Mouse (Mus musculus) embryonic fibroblast, embryonic 13.5 days (primary cell): ENCODE results near the gene Ptprd. TPM values are rescaled to one million over a fixed set of nuclear protein-coding genes. Genes with fewer than 3 reads are reported as not detected.

Experiments used
- H3K27ac ChIP-seq: 2 replicates; pipeline ENCODE4 v1.5.1; 2012; ENCODE audit warnings: low read length, control low read depth, inconsistent platforms; ENCODE audit not compliant: insufficient read depth
- H3K4me1 ChIP-seq: 2 replicates; pipeline ENCODE4 v1.6.1; 2011; ENCODE audit warnings: low read length; ENCODE audit not compliant: control insufficient read depth, insufficient read depth
- H3K4me3 ChIP-seq: 2 replicates; pipeline ENCODE4 v1.5.1; 2011; ENCODE audit warnings: mild to moderate bottlenecking, control low read depth, low read length; ENCODE audit not compliant: insufficient read depth
- CTCF ChIP-seq: IDR thresholded peaks from 2 replicates; pipeline ENCODE4 v1.5.1; 2011; ENCODE audit warnings: mild to moderate bottlenecking, control low read depth, low read length, moderate library complexity, borderline replicate concordance; ENCODE audit not compliant: insufficient read depth
- POLR2A ChIP-seq: IDR thresholded peaks from 2 replicates; pipeline ENCODE4 v1.6.1; 2011; ENCODE audit warnings: low read depth, mild to moderate bottlenecking, control low read depth, low read length, moderate library complexity
- polyA plus RNA-seq: library from polyadenylated mRNA; stranded (reverse); fragments of >200 nt; gene quantifications from 2 replicates; pipeline ENCODE4 v1.2.4, GENCODE M21; 2011; ENCODE audit warnings: low read depth; ENCODE audit not compliant: missing spikeins, insufficient read length

Ptprd gene
- polyA plus RNA-seq, 1 experiment: 39.3 TPM

DNA sequence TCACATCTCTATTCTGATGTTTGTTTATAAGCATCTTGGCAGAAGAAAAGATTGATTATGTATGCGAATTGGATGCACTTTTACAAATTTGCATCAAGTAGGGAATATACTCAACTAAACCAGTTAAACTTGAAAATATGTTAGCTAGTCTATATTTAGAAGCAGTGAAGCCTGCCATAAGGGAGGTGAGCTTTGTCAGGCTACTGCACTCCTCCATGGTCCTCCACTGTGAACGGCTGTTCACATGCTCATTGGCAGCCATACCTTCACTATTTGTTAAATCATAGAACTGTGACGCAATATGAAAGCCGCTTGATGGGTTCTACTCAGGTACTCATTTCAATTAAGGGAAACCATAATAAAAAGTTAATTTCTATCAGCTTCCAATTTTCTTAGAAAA lies 1215.6 kb downstream of the Ptprd start:
- Histone ChIP-seq H3K4me3 (no peak overlapping the region), H3K27ac (no peak overlapping the region), H3K4me1 (no peaks in the 10 kb centered on the region)
- TF ChIP-seq CTCF (no peak), POLR2A (no peak)

GRCm38 (mm10) chr4:76989961-76990360 lies 1221.8 kb downstream of the Ptprd start:
- no peak overlapping the region for H3K4me3 ChIP-seq
- no peak overlapping the region for H3K27ac ChIP-seq
- no peaks in the 10 kb centered on the region for H3K4me1 ChIP-seq
- TF ChIP-seq POLR2A: no peak
- no peak for TF ChIP-seq CTCF

- no peak overlapping the region for H3K4me3 ChIP-seq
- no peaks in the 10 kb centered on the region for H3K4me1 ChIP-seq
- TF ChIP-seq CTCF (no peak), POLR2A (no peak)
- no peak overlapping the region for H3K27ac ChIP-seq
Observed at GRCm38 (mm10) chr4:76977056-76977809, 1234.5 kb downstream of the Ptprd start.

- H3K4me3 ChIP-seq: no peak overlapping the region
- TF ChIP-seq POLR2A (no peak), CTCF (no peak)
- no peak overlapping the region for H3K27ac ChIP-seq
- H3K4me1 ChIP-seq: no peaks in the 10 kb centered on the region
Observed at GRCm38 (mm10) chr4:76948251-76948650, 1263.5 kb downstream of the Ptprd start.

DNA sequence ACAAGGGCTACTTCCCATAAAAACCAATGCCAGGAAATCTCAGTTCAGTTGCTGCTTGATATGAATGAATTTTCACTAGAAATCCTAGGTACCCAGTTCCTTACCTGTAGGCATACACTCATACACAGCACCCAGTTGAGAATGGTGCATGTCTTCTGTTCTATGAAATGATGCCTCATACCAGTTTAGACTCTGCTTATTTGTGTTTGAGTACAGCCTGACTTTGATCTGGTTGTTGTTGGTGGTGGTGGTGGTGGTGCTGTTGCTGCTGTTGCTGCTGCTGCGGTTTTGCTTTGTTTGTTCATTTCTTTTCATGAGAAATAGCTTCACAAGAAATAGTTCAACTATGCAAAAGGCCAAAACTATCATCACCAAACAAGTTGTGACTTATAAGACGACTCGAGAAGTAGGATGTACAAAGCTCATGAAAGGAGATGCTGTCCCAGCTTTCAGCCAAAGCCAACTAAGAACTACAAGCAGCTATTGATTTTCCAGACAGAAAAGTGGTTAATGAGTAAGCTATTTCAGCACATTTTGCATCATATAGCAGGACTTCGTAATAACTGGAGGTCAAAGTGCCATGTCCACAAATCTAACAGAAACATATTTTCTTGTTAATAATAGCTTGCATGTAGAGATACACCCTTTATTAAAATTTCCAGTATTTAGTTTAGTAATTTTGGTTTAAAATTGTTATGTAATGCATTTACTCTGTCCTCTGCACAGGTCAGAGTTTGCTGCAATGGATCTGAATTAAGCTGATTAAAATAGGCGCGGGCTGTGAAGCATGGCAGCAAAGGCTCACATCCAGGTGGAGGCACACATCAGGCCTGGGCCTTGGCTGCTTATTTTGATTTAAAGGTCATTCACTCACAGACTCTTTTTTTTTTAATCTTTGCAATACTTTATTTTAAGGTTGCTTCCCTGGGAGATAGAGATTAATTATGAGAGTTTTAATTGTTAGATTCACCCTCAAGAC lies 1270.1 kb downstream of the Ptprd start:
- no peak for TF ChIP-seq POLR2A
- TF ChIP-seq CTCF: no peak
- no peaks in the 10 kb centered on the region for H3K4me1 ChIP-seq
- no peak overlapping the region for H3K4me3 ChIP-seq
- H3K27ac ChIP-seq: no peak overlapping the region

DNA sequence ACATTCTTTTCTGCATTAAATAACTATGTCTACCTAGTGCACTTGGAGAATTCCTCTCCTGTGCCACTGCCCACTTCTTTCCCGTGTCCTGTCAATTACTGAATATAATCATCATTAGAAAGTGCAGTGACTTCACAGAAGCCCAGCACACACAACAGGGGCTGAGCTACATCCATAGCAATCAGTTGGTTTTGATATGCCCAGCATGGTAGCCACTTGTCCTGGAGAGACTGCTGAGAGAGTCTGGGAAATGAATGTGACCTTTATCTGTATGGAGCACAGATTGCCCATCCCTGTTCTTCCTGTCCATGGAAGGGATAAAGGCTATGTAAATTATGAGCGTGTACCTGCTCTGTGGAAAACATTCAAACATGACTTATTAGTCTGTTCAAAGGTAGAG lies 1280.2 kb downstream of the Ptprd start:
- Histone ChIP-seq H3K4me3 (no peak overlapping the region), H3K27ac (no peak overlapping the region), H3K4me1 (no peaks in the 10 kb centered on the region)
- TF ChIP-seq CTCF (no peak), POLR2A (no peak)

- TF ChIP-seq CTCF: no peak
- TF ChIP-seq POLR2A: no peak
- no peaks in the 10 kb centered on the region for H3K4me1 ChIP-seq
- no peak overlapping the region for H3K4me3 ChIP-seq
- H3K27ac ChIP-seq: no peak overlapping the region
Observed at GRCm38 (mm10) chr4:76913532-76914150, 1298.1 kb downstream of the Ptprd start.

DNA sequence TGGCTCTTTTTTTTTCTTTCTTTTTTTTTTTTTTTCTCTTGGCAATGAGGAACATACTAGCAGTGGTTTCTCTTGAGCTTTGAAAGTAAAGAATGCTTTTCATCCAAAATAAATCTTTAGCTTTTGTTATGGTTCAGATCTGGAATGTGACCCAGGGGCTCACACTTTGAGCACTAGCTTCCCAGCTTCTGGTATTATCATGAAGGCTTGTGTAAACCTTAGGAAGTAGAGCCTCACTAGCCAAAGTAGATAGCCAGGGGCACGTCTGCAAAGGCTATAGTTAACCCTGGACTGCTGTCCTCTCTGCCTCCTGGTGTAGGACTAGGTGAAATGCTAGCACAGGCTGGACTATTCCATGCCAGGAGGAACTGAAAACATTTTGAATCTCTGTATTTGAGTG lies 1310.1 kb downstream of the Ptprd start:
- no peak overlapping the region for H3K27ac ChIP-seq
- H3K4me1 ChIP-seq: no peaks in the 10 kb centered on the region
- TF ChIP-seq CTCF: no peak
- no peak overlapping the region for H3K4me3 ChIP-seq

DNA sequence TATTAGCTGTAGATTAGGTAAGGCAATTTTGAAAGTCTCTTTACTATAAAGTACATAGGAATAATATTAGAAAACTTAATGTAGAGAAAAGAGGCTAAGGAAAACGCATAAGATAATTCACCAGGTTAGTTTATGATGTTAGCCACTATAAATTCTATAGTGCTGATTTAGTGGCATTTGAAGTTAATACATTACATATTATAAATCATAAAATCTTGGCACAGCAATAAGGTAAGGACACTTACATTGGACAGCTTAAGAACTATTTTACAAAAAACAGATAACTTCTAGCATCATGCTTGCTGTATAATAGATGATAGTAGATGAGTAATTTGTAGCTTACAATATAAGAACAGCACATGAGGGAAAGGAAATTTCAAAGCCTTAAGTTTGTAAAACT lies 1322.1 kb downstream of the Ptprd start:
- H3K4me1 ChIP-seq: no peaks in the 10 kb centered on the region
- no peak overlapping the region for H3K27ac ChIP-seq
- no peak for TF ChIP-seq CTCF
- TF ChIP-seq POLR2A: no peak
- H3K4me3 ChIP-seq: no peak overlapping the region
